Mouse (Mus musculus) spleen, adult 12 weeks (tissue): ENCODE data around the gene Rin3.
"Not testable (repeated sequence)": the region's sequence is repeated elsewhere in the genome, so short reads cannot be mapped to it uniquely, and the experiment has no call there.

Experiments
- DNase-seq: peaks from one replicate; pipeline ENCODE4 v3.0.0; 2022; ENCODE audit warnings: low spot score

Rin3 gene

DNA sequence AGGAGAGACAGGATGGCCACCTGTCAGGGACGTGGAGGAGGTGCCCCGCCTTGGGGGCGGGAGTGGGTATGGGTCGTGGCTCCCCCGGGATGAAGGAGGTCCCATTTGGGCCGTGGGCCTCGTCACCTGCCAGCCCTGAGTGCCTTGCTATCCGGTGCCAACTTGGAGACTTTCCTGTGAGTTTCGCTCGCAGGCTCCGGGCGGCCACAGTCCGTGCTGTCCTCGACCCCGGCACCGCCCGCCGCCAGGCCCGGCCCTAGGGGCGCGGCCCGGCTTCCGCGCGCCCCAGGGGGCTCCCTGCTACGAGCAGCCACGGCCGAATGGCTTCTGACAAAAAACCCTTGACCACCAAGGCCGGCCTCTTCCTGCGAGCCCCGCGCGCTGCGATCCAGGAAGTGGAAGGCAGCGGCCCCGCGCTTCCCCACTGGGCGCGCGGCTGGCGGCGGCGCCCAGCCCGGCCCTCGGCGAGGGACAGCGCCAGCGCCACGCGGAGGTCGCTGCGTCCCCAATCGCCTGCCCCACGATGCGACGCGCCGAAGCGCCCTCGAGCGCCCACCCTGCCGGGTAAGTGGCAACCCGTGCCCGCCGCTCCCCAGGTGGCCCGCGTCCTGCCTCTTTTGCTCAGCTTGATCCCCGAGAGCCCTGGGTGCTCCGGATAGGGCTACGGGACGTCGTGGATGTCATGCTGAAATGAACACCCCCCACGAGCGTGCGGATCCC is at the start of gene Rin3:
TSS of gene Rin3 (plus strand) at position 286 of the 720 bp plus-strand sequence.
- DNase-seq: no peak

DNA sequence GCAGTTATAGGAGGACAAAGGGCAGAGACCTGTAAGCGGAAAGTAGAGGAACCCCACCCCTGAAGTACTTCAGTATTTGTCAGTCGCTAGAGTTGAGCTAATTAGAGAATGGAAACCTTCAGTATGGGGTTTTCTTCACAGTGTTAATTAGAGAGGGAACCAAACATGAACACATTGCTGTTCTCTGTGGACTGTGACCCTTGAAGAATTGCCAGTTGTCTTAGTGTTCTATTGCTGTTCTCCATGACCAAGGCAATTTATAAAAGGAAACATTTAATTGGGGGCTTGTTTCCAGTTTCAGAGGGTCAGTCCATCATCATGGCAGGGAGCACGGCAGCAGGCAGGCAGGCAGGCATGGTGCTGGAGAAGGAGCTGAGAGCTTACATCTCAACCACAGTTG is 47.3 kb upstream of the Rin3 start:
- no peak for DNase-seq

DNA sequence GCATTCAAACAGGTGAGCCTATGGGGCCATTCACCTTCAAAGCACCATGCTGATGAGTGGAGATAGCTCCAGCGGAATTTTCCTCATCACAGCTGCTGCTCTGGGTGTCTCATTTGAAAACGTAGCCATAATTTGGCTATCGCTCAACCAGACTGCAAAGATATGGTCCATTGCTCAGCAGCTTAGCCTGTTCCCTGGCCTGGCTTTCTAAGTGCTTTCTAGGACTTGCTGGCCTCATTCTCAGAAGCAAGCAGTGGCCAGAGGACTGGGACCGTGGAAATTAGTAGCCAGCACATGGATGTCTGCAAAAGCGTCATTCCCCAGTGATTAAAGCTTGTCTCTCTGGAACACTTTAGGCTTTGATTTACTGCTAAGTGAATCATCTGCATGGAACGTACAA is 46.5 kb upstream of the Rin3 start:
- no peak for DNase-seq

DNA sequence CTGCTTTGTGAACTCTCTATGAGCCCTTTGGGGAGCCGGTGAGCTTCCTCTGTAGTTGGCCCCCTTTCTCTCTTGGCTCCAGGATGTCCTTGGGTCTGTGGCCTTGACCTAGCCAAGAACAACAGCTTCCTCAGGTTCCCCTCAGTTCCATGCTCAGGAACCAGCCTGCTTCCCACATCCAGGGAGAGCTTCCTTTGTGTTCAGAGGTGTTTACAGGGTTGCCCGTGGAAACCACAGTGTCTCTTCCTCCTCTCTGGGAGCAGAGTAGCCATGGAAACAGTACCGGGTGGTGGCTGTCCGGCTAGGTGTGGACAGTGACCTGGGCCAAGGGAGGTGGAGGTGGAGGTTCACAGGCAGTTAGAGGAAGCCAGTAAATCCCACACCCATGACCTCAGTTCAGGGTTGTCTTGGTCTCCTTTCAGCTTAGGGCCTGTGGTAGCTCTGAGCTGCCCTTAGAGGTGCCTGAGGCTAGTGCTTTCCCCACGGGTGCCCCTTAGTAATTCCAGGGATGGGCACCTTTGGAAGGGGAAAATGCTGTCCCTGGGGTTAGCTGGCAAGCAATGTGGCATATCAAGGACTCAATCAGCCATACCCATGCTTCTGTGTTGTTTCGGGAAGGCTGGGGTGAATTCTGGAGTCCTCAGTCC is 40.6 kb upstream of the Rin3 start:
- DNase-seq: no peak

DNA sequence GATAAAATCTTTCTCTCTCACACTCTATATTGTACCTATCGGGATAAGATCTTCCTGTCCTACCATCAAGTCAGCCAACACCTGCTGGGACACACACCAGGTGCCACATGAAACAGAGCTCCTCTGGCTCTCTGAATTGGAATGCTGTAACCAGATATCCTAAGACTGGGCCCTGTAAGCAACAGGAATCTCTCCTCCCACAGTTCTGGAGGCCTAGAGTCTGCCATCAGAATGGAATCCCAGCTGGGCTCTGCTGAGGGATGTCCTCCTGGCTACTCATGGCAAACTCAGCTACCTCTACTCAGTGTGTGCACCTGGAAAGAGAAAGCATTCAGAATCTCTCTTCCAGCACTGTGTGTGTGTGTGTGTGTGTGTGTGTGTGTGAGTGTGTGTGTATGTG is 38.9 kb upstream of the Rin3 start:
- DNase-seq: no peak

DNA sequence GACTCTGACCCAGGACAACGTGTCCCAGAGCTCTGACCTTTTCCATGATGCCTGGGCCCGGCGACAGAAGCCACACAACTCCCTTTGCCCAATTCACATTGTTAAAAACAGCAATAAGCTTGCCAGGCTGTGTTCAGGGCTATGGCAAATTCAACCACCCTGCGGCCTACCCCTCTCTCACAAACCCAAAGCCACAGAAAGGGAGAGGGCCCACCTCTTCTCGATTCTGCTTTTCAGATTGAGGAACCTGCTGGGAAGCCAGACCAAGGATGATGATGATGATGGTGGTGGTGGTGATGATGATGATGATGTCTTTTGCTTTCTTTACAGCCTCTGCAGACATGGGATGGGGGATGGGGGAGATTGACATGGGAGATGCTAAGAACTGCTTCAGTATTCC is 36.6 kb upstream of the Rin3 start:
- no peak for DNase-seq

DNA sequence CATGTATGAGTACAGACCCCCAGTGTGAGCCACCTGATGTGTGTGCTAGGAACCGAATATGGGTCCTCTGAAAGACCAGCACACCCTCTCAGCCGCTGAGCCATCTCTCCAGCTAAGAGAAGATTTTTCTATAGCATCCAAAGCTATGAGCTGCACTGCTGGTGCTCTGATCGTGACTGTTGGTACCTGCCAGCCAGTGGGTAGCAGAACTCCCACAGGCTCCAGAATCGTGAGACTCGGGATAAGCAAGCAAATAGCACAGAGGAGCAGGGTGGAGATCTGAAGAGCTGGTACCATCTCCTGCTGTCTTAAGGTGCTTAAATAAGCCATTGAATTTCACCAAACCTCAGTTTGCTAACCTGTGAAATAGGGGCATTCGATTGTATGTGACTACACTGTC is 34.7 kb upstream of the Rin3 start:
- DNase-seq: no peak

DNA sequence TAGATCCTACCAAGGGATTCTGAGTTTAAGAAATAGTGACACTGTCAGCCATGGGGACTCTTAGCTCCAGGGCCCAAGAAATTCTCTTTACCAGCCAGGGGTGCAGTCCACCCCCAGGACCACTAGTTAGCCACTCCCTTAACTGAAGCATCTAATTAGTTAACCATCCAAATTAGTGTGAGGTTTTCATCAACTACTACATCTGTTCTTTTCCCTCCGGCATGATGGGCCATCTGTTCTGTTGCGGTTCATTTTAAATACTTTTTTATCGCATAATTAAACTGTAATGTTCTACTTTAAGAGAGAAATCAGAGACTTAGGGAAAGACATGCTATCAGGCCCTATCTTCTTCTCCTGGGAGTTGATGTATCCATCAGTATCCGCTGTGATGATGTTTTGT is 32.5 kb upstream of the Rin3 start:
- no peak for DNase-seq

DNA sequence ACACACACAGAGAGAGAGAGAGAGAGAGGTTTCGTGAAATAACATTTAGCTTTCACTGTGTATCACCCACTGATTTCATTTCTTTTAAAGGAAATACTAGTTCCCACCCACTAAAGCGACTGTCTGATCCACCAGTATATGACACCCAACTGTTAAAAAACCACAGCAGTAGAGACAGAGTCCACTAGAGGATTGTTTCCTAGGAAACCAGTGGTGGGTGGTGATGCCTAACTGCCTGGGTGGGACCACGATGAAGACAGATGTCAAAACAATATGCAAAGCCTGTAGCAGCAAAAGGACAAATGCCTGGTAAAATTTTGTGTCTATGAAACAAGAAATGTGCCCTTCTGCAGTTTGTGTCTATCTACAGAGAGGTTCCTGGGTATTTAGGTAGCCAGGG is 31.8 kb upstream of the Rin3 start:
- no peak for DNase-seq

DNA sequence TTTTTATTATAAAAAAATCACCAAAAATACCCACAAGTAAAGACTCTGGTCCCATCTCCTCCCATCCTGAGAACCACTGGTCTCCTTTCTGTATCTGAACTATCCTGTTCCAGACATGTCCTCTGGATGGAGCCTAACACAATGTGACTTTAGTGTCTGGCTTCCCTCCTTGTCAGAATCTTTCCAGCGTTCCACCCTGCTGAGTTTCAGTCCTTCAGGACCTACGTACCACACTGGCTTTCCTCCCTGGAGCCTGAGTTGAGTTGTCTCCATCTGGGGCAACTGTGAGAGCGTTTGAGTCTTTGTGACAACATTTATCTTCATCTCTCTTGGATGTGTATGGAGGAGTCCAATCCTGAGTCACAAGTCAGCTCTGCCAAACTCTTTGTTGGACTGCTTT is 30.9 kb upstream of the Rin3 start:
- no peak for DNase-seq

DNA sequence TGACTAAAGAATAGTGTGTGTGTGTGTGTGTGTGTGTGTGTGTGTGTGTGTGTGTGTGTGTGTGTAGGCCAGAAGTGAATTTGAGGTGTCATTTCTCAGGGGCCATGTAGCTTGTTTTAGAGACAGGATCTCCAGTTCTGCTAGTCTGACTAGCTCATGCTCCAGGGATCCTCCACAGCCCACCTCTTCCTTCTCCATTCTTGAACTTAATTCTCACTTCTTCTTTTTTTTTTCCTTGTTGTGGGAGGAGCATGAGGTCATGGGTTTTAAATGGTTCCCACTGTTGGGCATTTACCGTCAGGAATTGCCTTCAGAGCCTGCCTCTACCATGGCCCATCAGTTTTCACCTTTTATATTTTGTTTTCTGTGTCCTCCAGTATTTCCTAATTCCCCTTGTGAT is 30.3 kb upstream of the Rin3 start:
- DNase-seq: no peak

DNA sequence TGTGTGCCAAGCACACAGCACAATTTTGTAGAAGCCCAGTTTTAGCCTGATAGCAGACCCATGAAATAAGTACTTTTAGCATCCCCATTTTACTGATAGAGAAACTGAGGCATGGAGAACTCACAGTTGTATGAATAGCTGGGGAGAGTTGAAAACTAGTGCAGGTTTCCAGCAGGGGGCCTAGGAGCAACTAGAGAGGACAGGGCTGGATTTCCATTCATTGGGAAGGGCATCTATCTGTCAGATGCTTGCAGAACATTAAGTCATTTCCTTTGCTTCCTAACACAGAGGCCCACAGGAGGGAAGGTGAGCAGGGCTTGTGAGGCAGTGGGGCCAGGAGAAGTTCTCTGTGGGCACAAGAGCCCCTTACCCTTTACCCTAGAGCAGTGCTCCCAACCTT is 27.8 kb upstream of the Rin3 start:
- no peak for DNase-seq

DNA sequence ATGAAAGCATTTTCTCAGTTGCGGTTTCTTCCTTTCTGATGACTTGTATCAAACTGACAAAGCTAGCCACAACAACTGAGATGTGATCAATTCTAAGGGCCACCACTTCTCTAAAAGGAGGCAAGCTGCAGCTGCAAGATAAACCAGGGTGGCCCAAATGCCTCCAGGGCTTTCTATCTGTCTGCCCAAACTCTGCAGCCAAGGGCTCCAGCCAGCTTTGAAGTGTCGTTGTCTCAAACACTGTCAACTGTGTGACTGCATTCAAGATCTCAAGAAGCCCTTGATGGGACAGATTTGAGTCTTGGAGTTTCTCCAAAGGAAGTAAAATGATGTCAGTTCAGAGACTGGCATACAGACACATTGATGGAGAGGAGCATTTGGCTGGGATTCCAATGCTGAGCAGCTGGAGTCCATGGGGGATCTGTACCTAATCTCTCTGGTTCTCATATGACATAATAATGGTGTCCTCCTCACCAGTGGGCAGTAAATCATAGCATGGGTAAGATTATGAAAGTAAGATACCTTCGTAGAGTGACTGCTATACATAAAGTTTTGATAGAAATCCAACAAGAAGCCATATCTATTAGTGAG is 24.2 kb upstream of the Rin3 start:
- no peak for DNase-seq

DNA sequence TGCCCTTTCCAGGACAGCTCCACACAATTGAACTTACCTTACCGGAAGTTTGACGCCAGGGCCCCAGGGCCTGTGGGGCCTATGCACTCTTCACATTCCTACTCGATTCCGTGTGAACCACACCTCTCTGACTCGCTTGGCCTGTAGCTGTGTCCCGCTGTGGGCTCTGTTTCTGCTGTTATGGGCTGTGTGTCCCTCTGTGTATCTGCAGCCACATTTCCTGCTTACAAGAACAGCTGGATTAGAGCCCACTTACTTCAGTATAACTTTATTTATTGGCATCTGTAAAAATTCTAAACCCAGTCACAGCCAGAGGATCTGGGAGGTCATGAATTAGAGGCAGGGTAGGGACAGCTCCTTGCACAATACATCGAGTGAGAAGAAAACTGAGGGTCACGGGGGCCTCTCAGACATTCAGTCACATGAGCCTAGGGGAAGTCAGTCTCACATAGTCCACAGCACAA is 20.9 kb upstream of the Rin3 start:
- no peak for DNase-seq

DNA sequence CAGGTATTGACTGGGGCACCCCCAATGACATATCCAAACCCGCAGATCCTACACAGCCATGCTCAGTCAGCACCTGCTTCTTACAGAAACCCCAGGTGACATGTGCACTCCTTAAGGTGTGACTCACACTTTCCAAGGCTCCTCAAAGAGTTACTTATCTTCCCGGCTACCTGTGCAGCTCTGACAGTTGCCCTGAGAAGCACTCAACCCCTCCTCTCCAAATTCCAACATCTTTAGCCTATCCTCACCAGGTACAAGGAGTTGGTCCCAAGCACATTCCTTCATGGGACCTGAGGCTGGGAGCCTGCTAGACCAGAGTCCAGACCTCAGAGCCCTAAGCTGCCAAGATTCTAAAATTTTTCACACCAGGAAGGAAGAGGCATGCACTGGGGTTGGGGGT is 20.0 kb upstream of the Rin3 start:
- no peak for DNase-seq

DNA sequence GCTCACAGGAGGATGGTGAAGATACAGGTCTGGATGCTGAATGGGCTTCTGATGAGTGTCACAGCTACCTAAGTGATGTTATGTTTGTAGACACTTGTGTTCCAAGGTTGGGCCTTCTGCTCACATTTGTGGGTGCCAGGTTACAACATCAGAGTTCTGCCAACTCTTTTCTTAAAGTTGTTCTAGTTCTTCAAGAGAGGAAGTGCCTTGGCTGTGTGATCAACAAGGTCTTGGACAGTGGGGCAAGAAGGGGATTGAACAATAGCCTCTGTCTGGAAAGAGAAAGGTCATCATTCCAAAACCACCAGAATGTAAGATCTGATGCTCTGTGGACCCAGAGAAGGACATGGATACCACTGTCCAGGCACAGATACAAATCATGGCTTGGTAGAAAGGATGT is 19.6 kb upstream of the Rin3 start:
- DNase-seq: no peak

DNA sequence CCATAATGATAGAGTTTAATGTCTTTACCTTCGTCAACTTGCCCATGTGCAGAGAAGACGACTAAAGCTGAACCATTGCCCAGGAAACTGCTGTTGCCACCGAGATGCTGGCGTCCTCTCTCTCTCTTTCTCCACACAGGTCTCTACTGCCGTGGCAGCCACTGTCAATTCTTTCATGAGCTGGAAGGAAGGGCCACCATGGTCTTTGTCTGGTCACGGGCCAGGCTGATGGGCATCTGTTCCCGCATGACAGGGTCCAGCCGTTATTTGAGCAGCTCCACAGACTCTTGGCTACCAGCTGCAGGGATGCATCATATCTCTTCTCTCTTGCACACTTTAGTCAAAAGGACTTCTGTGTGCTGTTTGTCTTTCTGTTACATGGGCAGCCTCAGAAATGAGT is 16.4 kb upstream of the Rin3 start:
- DNase-seq: no peak

DNA sequence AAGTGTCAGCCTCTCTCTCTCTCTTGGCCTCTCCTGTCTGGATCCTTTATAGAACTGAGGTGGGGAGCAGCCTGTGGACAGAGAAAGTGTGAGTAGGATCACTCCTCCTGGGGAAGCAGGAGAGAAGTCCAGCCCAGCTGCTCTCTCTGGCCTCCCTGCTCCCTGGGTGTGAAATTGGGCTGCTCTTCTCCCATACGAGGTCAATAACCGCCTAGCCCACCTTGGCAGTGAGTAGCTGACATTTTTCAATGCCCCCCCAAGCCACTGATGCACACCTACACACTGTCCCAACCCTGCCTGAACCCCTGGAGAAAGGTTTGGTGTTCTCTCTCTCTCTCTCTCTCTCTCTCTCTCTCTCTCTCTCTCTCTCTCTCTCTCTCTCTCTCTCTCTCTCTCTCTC is 13.7 kb upstream of the Rin3 start:
- no peak for DNase-seq

DNA sequence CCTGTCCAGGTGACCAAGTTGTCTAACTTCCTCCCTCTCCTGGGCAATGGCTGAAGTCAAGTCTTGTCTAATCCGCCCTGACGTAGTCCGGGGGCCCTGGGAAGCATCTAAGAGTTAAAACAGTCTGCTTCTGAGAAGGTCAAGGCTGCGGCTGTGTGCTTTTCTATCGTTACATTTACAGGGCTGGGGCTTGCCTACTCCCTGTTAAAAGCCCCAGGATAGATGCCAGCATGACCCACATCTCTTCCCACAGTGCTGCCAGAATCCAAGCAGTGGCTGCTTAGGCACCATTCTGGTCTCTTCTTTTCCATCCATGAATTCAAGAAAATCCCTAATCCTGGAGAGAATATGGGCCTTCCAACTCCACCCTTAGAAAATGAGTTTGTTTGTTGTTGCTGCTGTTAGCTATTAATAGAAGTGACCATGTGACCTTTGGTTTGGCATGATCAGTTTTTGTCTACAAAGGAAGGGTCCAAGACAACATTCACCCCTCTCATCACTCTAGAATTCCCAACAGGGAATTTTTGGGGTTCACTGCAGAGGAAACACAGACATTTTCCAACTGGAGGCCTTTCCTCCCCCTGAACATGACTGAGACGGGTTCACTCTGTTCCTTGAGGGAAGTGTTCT is 12.0 kb upstream of the Rin3 start:
- DNase-seq: no peak

DNA sequence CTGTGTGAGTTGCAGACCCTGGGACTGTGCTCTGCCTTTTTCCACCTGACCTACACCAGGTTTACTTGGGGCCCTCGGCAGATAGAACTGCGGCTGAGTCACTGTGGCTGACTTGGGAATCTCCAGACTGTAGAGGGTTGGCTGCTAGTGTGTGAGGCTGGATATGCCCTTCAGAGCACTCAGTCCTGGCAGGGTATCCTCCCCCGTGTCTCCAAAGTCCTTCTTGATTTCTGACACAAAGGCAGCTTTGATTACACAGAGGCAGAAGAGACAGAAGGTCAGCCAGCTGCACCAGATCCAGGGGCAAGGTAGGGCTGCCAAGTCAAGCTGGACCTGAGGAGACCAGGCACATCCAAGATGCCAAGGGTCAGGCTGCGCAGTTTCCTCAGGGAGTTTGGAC is 11.4 kb upstream of the Rin3 start:
- no peak for DNase-seq

DNA sequence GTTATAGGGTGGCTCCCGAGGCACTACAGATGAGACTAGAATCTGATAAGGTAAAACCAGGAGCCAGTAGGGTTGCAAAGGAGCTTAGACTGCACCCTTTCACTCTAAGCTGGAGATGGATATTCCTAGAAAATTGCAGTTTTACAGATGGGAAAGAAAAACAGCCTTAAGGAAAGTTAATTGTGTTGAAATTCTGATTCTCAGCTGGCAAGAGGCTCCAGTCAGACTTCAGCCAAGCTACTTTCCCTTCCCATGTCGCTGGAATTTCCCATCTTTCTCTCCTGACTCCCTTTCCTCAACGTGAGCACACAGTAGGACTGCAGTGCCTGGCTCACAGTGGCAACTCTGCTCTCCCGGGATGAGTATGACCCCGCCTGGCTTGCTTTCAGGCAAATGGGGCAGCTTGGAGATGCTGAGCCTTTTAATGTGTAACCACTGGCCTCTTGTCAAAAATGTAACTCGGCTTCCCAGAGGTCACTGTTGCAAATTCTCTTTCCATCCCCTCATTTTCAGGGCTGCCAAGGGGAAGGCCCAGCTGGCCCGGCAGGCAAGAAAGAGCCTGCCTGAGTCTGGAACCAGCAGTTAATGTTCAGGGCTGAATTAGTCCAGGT is 6.9 kb upstream of the Rin3 start:
- DNase-seq: no peak

DNA sequence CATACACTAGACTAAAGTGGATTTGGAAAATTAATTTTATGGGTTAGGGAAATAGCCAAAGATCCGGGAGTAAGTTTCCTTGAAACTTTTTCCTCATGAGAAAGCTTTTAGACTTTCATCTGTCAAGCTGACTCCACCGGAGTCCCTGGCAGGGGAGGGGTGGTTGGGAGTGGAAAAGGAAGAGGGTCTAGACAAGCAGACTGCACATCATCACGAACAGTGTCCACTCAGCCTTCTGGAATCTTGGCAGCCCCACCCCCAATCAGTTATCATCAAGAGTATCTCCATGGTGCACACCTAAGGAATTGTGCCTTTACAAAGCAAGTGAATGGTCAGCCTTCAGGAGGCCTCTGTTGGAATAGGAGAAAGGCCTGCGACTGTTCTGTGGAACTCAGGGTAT is 2.6 kb upstream of the Rin3 start:
- not testable (repeated sequence) for DNase-seq
